Mouse (Mus musculus) CH12.LX (cell line): Measurements from ENCODE around the gene Tmem184a. TPM values are rescaled to one million over a fixed set of nuclear protein-coding genes. Genes with fewer than 3 reads are reported as not detected.

Experiments
- DNase-seq: peaks from one replicate; pipeline ENCODE4 v3.0.0-alpha.2; 2013; ENCODE audit errors: extremely low read depth
- H3K27ac ChIP-seq: 2 replicates; pipeline ENCODE4 v1.5.1; 2012; ENCODE audit warnings: low read depth, mild to moderate bottlenecking, control low read depth, moderate library complexity; ENCODE audit not compliant: insufficient read depth
- H3K27me3 ChIP-seq: replicated peaks from 2 replicates; pipeline ENCODE3; 2012; ENCODE audit warnings: inconsistent platforms
- H3K36me3 ChIP-seq, 2 experiments: replicated peaks in 1 of 2; 2 replicates each; pipeline versions ENCODE3 to v1.6.1; 2012; ENCODE audit warnings: inconsistent platforms in 1 of 2, low read length in 1 of 2, mild to moderate bottlenecking in 1 of 2, mixed read lengths in 1 of 2, moderate library complexity in 1 of 2; ENCODE audit not compliant: control insufficient read depth in 1 of 2, insufficient read depth in 1 of 2
- H3K4me1 ChIP-seq, 2 experiments: 2 replicates each; pipeline ENCODE4 v1.6.1; 2012; ENCODE audit warnings: inconsistent platforms in 1 of 2, moderate library complexity in 1 of 2; ENCODE audit not compliant: insufficient read depth in 2 of 2, control insufficient read depth in 1 of 2
- H3K4me2 ChIP-seq: 2 replicates; pipeline ENCODE4 v1.6.1; 2012; ENCODE audit warnings: low read depth, mild to moderate bottlenecking, control low read depth; ENCODE audit not compliant: poor library complexity, insufficient read depth, severe bottlenecking
- H3K4me3 ChIP-seq, 3 experiments: fragments of 150-350 bp in 1 of 3; sonication (generic) in 1 of 3; replicated peaks in 1 of 3; 2 replicates each; pipeline versions ENCODE3 to v1.5.1; 2011 to 2012; ENCODE audit warnings: low read depth in 2 of 3, low read length in 2 of 3, mild to moderate bottlenecking in 2 of 3, moderate library complexity in 2 of 3, control low read depth in 1 of 3, improper control_type of control experiment in 1 of 3, inconsistent platforms in 1 of 3, mixed read lengths in 1 of 3; ENCODE audit not compliant: poor library complexity in 1 of 3
- H3K79me2 ChIP-seq: replicated peaks from 2 replicates; pipeline ENCODE4 v1.6.1; 2012; ENCODE audit warnings: mild to moderate bottlenecking, moderate library complexity; ENCODE audit not compliant: control insufficient read depth, poor library complexity, insufficient read depth, severe bottlenecking; ENCODE audit errors: extremely low read depth
- H3K9ac ChIP-seq: 2 replicates; pipeline ENCODE4 v1.6.1; 2012; ENCODE audit warnings: low read depth, mild to moderate bottlenecking, control low read depth, moderate library complexity; ENCODE audit not compliant: insufficient read depth
- H3K9me3 ChIP-seq: replicated peaks from 2 replicates; pipeline ENCODE3; 2012; ENCODE audit warnings: low read length, inconsistent platforms, mixed read lengths
- BHLHE40 ChIP-seq: IDR thresholded peaks from 2 replicates; pipeline ENCODE4 v1.6.1; 2011; ENCODE audit warnings: mild to moderate bottlenecking, low read depth, low read length, improper control_type of control experiment
- CHD1 ChIP-seq: IDR thresholded peaks from 2 replicates; pipeline ENCODE4 v1.6.1; 2012; ENCODE audit warnings: low read depth, low read length, improper control_type of control experiment, inconsistent platforms
- E2F4 ChIP-seq: IDR thresholded peaks from 2 replicates; pipeline ENCODE4 v1.6.1; 2011; ENCODE audit warnings: low read depth, low read length, improper control_type of control experiment; ENCODE audit not compliant: insufficient replicate concordance
- ELF1 ChIP-seq: IDR thresholded peaks from 2 replicates; pipeline ENCODE4 v1.6.1; 2014; ENCODE audit warnings: low read depth, mild to moderate bottlenecking, inconsistent platforms, low read length, improper control_type of control experiment
- ETS1 ChIP-seq: conservative IDR thresholded peaks from 2 replicates; pipeline ENCODE4 v1.6.1; 2012; ENCODE audit warnings: low read depth, mild to moderate bottlenecking, inconsistent platforms, low read length, improper control_type of control experiment, moderate library complexity
- GABPA ChIP-seq: IDR thresholded peaks from 2 replicates; pipeline ENCODE4 v1.6.1; 2012; ENCODE audit warnings: low read depth, low read length, improper control_type of control experiment, inconsistent platforms; ENCODE audit not compliant: insufficient replicate concordance
- IRF4 ChIP-seq: IDR thresholded peaks from 2 replicates; pipeline ENCODE4 v1.6.1; 2014; ENCODE audit warnings: low read depth, mild to moderate bottlenecking, inconsistent platforms, low read length, improper control_type of control experiment
- KAT2A ChIP-seq: IDR thresholded peaks from 2 replicates; pipeline ENCODE4 v1.6.1; 2012; ENCODE audit warnings: low read length, improper control_type of control experiment, inconsistent platforms; ENCODE audit not compliant: insufficient replicate concordance
- MAFK ChIP-seq: IDR thresholded peaks from 2 replicates; pipeline ENCODE4 v1.6.1; 2011; ENCODE audit warnings: low read length, improper control_type of control experiment; ENCODE audit not compliant: insufficient replicate concordance
- NRF1 ChIP-seq: IDR thresholded peaks from 2 replicates; pipeline ENCODE4 v1.6.1; 2014; ENCODE audit warnings: low read depth, mild to moderate bottlenecking, inconsistent platforms, low read length, improper control_type of control experiment, moderate library complexity
- PAX5 ChIP-seq: IDR thresholded peaks from 2 replicates; pipeline ENCODE4 v1.6.1; 2012; ENCODE audit warnings: low read length, inconsistent platforms, mixed read lengths
- POLR2A ChIP-seq: IDR thresholded peaks from 2 replicates; pipeline ENCODE4 v1.6.1; 2011; ENCODE audit warnings: low read depth, mild to moderate bottlenecking, improper control_type of control experiment, low read length
- TCF12 ChIP-seq: IDR thresholded peaks from 2 replicates; pipeline ENCODE4 v1.6.1; 2014; ENCODE audit warnings: low read depth, mild to moderate bottlenecking, inconsistent platforms, low read length, improper control_type of control experiment
- UBTF ChIP-seq: IDR thresholded peaks from 2 replicates; pipeline ENCODE4 v1.6.1; 2012; ENCODE audit warnings: low read depth, mild to moderate bottlenecking, inconsistent platforms, low read length, improper control_type of control experiment, moderate library complexity
- ZC3H11A ChIP-seq: IDR thresholded peaks from 2 replicates; pipeline ENCODE4 v1.6.1; 2012; ENCODE audit warnings: low read depth, mild to moderate bottlenecking, inconsistent platforms, low read length, improper control_type of control experiment
- ZNF384 ChIP-seq: IDR thresholded peaks from 2 replicates; pipeline ENCODE4 v1.6.1; 2012; ENCODE audit warnings: low read depth, low read length, improper control_type of control experiment, inconsistent platforms
- dilution Hi-C: fragments of 300-500 bp; cut with MboI; formaldehyde crosslinking; loops from 2 replicates; pipeline ENCODE4 v1.14.3; 2020; ENCODE audit warnings: low sequenced_read_pairs; ENCODE audit not compliant: extremely low pct_unique_long_range_greater_than_20kb, extremely low pct_ligation_motif_present
- in situ Hi-C: fragments of 300-500 bp; cut with MboI; formaldehyde crosslinking; loops from 3 replicates; pipeline ENCODE4 v1.14.3; 2019; ENCODE audit warnings: low sequenced_read_pairs, low pct_ligation_motif_present, low pct_unique_long_range_greater_than_20kb, mixed read lengths
- polyA plus RNA-seq: library from polyadenylated mRNA; unstranded; fragments of >175 nt; gene quantifications from 2 replicates; pipeline ENCODE4 v1.2.1, GENCODE M21; 2012; ENCODE audit warnings: low read depth; ENCODE audit not compliant: insufficient read length
- total RNA-seq, 2 experiments: library from RNA; depleted of rRNA; stranded (reverse); fragments of 300-350 nt in 1 of 2; fragments of >200 nt in 1 of 2; gene quantifications; 2 replicates each; pipeline ENCODE4 v1.2.3; 2012 to 2014

Gene Tmem184a
- total and polyA plus RNA-seq, 3 experiments: 0.16 to 0.20 TPM; not detected in 1

DNA sequence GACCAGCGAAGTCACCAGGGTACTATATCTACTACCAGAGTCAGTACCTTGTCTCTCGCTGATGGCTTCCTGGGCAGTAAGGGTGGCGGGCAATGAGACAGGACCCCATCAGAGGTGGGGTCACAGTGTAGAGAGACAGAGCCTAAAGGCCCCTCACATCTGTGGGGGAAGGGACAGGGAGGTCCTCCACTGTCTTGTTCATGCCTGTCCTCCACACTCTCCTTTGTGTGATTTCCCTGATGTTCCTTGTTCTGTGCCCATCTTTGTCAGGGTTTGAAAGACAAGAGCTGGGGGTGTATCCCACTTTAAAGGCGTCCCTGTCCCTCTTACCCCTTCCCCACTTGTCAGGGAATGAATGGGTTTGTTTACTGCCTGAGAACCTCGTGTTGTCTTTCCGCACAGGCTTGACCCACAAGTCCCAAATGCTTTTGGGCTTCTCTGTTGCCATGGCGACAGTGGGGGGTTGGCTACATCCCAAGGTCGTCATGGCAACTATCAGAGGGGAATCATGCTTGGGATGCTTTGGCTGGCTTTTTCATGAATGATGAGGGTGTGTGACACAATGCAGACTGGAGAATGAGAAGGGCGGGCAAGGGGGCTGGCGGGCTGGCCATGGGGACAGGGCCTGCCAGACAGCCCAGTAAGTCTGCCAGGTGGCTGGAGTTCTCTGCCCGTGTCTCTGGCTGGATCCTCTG, 22.1 kb downstream of the Tmem184a start:
- H3K27ac ChIP-seq: no peak overlapping the region
- no peak overlapping the region for H3K4me2 ChIP-seq
- dilution Hi-C loops: no loop called here
- H3K79me2 ChIP-seq: peaks cover 40% of the 10 kb centered on the region
- TF ChIP-seq IRF4 (no peak), CHD1 (no peak), E2F4 (no peak), TCF12 (no peak), ZC3H11A (no peak), ZNF384 (no peak), GABPA (no peak), POLR2A (no peak), MAFK (no peak), NRF1 (no peak), BHLHE40 (no peak), PAX5 (no peak), ETS1 (no peak), KAT2A (no peak), ELF1 (no peak)
- H3K9me3 ChIP-seq: no peaks in the 10 kb centered on the region
- peaks cover 32 to 87% of the 10 kb centered on the region in 2 experiments for H3K36me3 ChIP-seq
- H3K4me3 ChIP-seq: no peak overlapping the region
- in situ Hi-C loops: no loop called here
- no peaks in the 10 kb centered on the region for H3K27me3 ChIP-seq
- H3K4me1 ChIP-seq: peaks cover 17 to 37% of the 10 kb centered on the region in 2 experiments
- H3K9ac ChIP-seq: no peak overlapping the region
- no peak for DNase-seq

DNA sequence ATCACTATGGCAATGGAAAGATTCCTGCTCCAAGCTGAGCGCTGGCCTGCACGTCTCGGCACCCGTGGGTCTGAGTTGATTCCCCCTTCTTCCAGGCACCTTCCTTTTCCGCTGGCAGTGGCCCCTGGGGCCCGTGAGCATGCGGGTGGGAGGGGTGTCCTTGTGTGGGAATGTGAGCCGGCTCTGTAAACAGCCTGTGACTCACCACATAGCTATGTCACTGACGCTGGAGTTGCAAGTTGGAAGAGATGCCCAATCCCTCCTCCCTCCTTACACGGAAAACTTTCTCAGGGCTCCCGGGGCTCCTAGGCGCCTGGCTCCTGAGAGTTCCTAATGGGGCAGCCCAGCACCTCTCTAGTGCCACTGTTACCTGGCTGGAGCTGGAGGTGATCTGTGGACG, 22.8 kb downstream of the Tmem184a start:
- Histone ChIP-seq H3K79me2 (peaks cover 46% of the 10 kb centered on the region), H3K4me2 (no peak overlapping the region), H3K36me3 (peaks cover 30 to 80% of the 10 kb centered on the region in 2 experiments), H3K27me3 (no peaks in the 10 kb centered on the region), H3K9me3 (no peaks in the 10 kb centered on the region), H3K4me1 (peaks cover 21 to 41% of the 10 kb centered on the region in 2 experiments), H3K4me3 (no peak overlapping the region), H3K9ac (no peak overlapping the region), H3K27ac (no peak overlapping the region)
- dilution Hi-C loops (no loop called here), in situ Hi-C loops (no loop called here)
- no peak for DNase-seq
- TF ChIP-seq PAX5 (no peak), E2F4 (no peak), UBTF (no peak)
